Mouse (Mus musculus) neural tube, embryonic 12.5 days (tissue): ENCODE data around the gene Rbm18. TPM values are rescaled to one million over a fixed set of nuclear protein-coding genes. Genes with fewer than 3 reads are reported as not detected.

Experiments used
- ATAC-seq: fragments of 200-750 bp; cut with Nextera tagmentation; 2 replicates; pipeline ENCODE4 v1.8.0; 2017; ENCODE audit warnings: low read depth, mild to moderate bottlenecking, moderate TSS enrichment, moderate library complexity; ENCODE audit not compliant: low FRiP score
- H3K27ac ChIP-seq: fragments of 300-500 bp; sonication (generic); 2 replicates; pipeline ENCODE4 v1.5.1; 2016
- H3K27me3 ChIP-seq: fragments of 300-500 bp; sonication (generic); replicated peaks from 2 replicates; pipeline ENCODE4 v1.6.1; 2016; ENCODE audit warnings: mild to moderate bottlenecking
- H3K36me3 ChIP-seq: fragments of 300-500 bp; sonication (generic); 2 replicates; pipeline ENCODE4 v1.6.1; 2016; ENCODE audit warnings: mild to moderate bottlenecking
- H3K4me1 ChIP-seq: fragments of 300-500 bp; sonication (generic); 2 replicates; pipeline ENCODE4 v1.6.1; 2016
- H3K4me2 ChIP-seq: fragments of 300-500 bp; sonication (generic); replicated peaks from 2 replicates; pipeline ENCODE4 v1.6.1; 2016; ENCODE audit warnings: mild to moderate bottlenecking
- H3K4me3 ChIP-seq: fragments of 300-500 bp; sonication (generic); 2 replicates; pipeline ENCODE4 v1.5.1; 2016
- H3K9ac ChIP-seq: fragments of 300-500 bp; sonication (generic); 2 replicates; pipeline ENCODE4 v1.6.1; 2016; ENCODE audit warnings: mild to moderate bottlenecking
- H3K9me3 ChIP-seq: fragments of 300-500 bp; sonication (generic); 2 replicates; pipeline ENCODE4 v1.6.1; 2016; ENCODE audit warnings: mild to moderate bottlenecking
- WGBS: fragments of 180-500 bp; shearing (Covaris S2); methylation state at CpG from one replicate; pipeline ENCODE4 v1.1.7; 2016; 5-methylcytosine and 5-hydroxymethylcytosine counted together
- polyA plus RNA-seq: library from polyadenylated mRNA; unstranded; fragments of >200 nt; fragmentation: Nextera tagmentation; extraction: Ambion mirVana; gene quantifications from 2 replicates; pipeline ENCODE4 v1.2.1, GENCODE M21; 2016

Gene Rbm18
- polyA plus RNA-seq, 1 experiment from 2014 or later = 127 TPM

DNA sequence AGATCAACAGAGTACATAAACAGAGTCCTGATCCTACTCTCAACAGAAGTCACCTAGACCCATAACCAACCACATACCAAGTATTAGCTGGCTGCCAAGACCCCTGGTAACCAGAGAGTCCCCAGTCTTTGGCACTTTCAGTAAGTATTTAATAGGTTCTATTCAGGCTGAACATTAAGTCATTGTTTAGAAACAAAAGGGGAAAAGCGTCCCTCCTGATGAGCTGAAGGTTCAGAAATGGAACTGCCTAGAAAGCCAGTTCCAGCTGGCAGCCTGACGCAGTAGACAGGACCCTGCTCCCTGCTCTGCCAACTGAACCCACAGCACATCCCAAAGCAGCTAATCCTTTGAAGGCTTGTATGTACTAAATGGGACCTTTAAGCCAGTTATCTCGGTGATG, 47.4 kb downstream of the Rbm18 start:
- Histone ChIP-seq H3K9ac (no peak overlapping the region), H3K4me3 (no peak overlapping the region), H3K9me3 (no peaks in the 10 kb centered on the region), H3K4me1 (peaks cover 12% of the 10 kb centered on the region), H3K36me3 (no peaks in the 10 kb centered on the region), H3K27ac (no peak overlapping the region), H3K27me3 (peaks cover 80% of the 10 kb centered on the region), H3K4me2 (no peak overlapping the region)
- ATAC-seq = no peak
- 37% methylated on average over 3 of the region's 3 CpGs for WGBS

DNA sequence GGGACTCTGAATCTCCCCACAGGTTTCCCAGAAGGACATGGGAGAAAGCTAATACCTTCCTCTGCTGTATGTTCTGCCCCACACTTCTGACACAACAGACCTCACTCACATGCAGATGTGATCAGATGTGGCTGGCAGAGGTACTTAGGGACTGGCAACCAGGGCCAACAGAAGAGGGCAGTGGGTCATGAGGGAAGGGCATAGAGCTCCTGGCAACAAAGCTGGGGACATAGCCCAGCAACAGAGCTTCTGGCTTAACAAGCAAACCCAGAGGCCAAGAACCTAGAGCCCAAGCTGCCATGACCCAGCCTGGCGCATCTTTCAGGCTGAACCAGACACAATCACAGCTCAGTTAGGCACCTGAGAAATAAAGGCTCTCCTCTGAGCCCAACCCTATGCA, 51.5 kb downstream of the Rbm18 start:
- no peaks in the 10 kb centered on the region for H3K36me3 ChIP-seq
- no peaks in the 10 kb centered on the region for H3K9me3 ChIP-seq
- H3K4me2 ChIP-seq = no peak overlapping the region
- ATAC-seq = no peak
- H3K4me3 ChIP-seq = no peak overlapping the region
- H3K27me3 ChIP-seq = peaks cover 38% of the 10 kb centered on the region
- WGBS = 83% methylated on average over 1 of the region's 1 CpGs
- H3K9ac ChIP-seq = no peak overlapping the region
- H3K27ac ChIP-seq = no peak overlapping the region
- no peaks in the 10 kb centered on the region for H3K4me1 ChIP-seq

DNA sequence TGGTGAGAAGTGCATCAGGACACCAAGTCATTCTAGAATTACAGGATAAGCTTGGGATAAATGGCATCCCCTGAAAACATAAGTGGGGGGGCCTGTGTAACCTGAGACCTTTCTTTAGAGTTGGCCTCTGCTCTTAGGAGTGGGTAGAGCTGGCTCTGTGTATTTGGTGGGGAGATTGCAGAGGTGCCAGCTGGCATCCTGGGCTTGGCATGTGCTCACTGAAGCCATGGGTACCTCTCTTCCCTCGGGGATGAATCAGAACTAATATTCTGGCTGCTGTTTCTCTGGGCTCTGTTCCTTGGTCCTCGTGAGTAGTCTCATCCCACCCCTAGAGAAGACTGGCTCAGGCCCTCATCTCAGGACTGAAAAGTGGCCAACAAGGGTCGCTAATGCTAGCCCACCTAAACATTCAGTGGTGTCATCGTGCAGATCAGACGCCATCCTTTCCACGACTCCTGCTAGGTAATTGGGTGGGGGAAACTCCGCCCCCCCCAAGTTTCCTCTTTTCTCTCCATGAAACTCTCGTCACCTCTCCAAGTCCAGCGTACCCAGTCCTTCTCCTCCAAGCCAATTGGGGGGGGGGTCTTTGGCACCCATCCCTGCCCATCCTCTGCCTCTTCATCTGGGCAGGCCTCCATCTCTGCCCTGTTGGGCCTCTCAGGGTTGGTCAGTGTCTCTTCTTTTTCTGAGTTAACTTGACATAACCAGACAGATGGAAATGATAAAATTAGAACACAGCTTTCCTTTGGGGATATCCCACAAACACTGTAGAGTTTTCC, 53.6 kb downstream of the Rbm18 start:
- H3K27ac ChIP-seq = no peak overlapping the region
- H3K9me3 ChIP-seq = no peaks in the 10 kb centered on the region
- no peak overlapping the region for H3K4me2 ChIP-seq
- H3K36me3 ChIP-seq = no peaks in the 10 kb centered on the region
- H3K9ac ChIP-seq = no peak overlapping the region
- no peaks in the 10 kb centered on the region for H3K4me1 ChIP-seq
- peaks cover 18% of the 10 kb centered on the region for H3K27me3 ChIP-seq
- no peak overlapping the region for H3K4me3 ChIP-seq
- 77% methylated on average over 9 of the region's 9 CpGs for WGBS
- ATAC-seq = no peak

DNA sequence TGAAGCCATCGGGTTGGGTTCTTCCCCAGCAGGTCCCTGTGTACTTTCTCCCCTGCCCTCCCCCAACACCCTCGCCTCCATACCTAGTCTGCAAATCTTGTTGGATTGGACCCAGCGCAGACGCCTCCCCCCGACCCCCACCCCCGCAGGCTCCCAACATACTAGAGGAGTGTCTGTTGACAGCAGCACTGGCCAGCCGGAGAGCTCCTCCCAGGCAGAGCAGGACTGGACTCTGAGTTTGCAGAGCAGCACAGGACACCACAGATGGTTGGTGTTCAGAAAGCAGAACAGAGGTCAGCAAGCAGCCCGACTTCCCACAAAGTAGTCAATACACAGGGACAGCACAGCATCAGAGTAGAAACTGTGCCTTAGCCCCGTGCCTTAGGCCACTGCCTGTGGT, 55.1 kb downstream of the Rbm18 start:
- Histone ChIP-seq H3K4me1 (peaks cover 10% of the 10 kb centered on the region), H3K27ac (no peak overlapping the region), H3K9ac (no peak overlapping the region), H3K9me3 (no peaks in the 10 kb centered on the region), H3K27me3 (peaks cover 7% of the 10 kb centered on the region), H3K4me2 (no peak overlapping the region), H3K36me3 (no peaks in the 10 kb centered on the region), H3K4me3 (no peak overlapping the region)
- 37% methylated on average over 9 of the region's 9 CpGs for WGBS
- ATAC-seq = no peak

DNA sequence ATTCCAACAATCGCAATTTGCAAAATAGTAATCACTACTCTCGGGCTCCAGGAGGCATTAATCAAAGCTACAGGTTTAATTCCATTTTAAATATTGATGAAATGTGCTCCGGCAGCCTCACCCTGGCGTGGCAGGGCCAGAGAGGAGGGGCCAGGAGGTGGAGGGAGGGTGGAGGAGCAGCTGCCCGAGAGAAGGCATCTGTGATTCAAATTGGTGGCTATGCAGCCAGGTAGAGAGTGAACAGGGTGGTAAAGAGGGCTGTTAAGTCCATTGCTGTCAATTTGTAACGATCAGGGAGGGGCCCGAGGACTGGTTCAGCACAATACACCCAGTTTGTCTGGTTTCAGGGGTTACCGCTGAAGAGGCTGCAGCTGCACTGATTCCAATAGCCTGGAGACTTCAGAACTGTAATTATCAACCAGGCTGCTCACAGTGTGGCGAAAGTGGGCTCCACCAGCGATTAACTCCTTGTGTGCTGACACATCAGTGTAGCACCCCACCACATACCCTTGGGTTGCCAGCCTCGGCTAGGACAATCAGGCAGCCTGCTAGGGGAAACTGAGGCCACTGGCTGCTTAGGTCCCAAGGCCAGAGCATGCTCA, 59.3 kb downstream of the Rbm18 start:
- Histone ChIP-seq H3K36me3 (no peaks in the 10 kb centered on the region), H3K4me3 (0 out of 2 replicates have a peak overlapping the region, but pooled peaks have one; percentile 1), H3K4me1 (peaks cover 10% of the 10 kb centered on the region), H3K9ac (no peak overlapping the region; the same call in 1 of the 2 replicates), H3K27me3 (peaks cover 3% of the 10 kb centered on the region; the same call in 1 of the 2 replicates), H3K27ac (no peak overlapping the region), H3K9me3 (no peaks in the 10 kb centered on the region), H3K4me2 (peak overlapping the region; percentile 40)
- WGBS = 8% methylated on average over 11 of the region's 11 CpGs
- peak; percentile 57; the same call in 1 of the 2 replicates for ATAC-seq

DNA sequence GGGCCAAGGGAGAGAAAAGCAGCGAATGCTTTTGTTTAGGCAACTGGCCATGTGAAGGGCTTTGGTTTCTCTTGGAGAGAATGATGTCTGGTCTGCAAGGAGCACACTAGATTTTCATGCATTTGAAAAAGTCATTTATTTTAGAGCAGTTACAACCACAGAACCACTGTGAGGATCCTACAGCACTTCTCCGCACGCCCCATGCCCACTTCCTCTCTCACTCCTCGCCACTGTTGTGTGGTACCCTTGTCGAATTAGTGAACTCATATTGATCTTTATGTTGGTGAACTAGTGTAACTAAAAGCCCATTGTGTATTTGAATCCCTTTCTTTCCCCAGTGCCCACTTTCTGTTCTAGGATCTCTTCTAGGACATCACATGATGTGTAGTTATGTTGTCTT, 61.4 kb downstream of the Rbm18 start:
- no peaks in the 10 kb centered on the region for H3K36me3 ChIP-seq
- H3K4me2 ChIP-seq = no peak overlapping the region
- H3K4me1 ChIP-seq = peaks cover 10% of the 10 kb centered on the region
- no peak overlapping the region for H3K9ac ChIP-seq
- no peak overlapping the region for H3K27ac ChIP-seq
- no peaks in the 10 kb centered on the region for H3K9me3 ChIP-seq
- WGBS = 88% methylated on average over 5 of the region's 5 CpGs
- peaks cover 3% of the 10 kb centered on the region; the same call in 1 of the 2 replicates for H3K27me3 ChIP-seq
- no peak overlapping the region for H3K4me3 ChIP-seq
- ATAC-seq = no peak

DNA sequence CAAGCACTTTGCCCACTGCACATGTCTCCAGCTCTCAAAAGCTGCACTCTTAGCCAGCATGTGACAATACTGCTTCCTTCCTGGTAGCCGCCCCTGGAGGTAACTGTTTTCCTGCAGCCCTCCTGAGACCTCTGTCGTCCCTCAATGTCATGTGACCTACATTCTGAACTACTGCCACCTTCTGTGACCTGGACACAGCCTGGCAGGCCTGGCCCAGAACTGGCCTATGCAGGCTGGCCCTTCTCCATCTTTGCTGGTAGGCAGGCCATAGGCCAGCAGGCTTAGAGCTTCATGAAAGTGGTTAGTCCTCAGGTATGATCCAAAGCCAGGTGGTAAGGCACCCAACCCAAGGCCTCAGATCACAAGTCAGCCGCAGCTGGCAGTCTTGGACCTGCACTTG, 62.8 kb downstream of the Rbm18 start:
- Histone ChIP-seq H3K36me3 (no peaks in the 10 kb centered on the region), H3K4me3 (no peak overlapping the region), H3K9me3 (no peaks in the 10 kb centered on the region), H3K4me1 (peaks cover 10% of the 10 kb centered on the region), H3K27me3 (0 out of 2 replicates have a peak, but pooled peaks cover 3% of the 10 kb centered on the region), H3K9ac (no peak overlapping the region), H3K4me2 (no peak overlapping the region), H3K27ac (no peak overlapping the region)
- no peak for ATAC-seq
- 63% methylated on average over 3 of the region's 3 CpGs for WGBS

DNA sequence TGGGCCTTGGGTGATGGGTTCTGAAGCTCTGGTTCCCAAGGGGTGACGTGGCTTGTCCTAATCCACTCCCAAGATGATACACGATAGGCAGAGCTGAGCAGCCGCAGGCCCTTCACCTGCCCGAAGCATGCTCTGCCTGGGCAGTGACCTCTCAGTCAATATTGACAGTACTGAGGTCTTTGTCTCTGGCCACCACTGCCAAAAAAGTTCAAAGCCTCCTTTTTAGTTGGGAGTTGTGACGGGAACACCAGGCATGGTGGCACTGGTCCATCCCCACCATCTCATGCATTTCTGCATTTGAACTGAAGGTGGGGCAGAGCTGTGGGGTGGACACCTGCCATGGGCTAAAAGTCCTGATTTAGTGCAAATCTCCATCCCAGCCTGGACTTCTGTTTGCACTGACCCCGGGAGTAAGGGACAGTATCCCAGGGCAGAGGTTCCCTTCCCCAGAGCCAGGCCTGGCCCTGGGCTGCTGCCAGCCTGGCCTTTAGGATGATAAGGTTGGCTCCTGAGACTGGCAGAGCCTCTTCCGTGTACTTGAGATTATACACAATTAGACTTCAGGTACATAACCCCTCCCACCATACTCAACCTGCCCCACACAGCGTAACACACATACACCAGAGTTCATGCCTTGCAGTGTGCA, 64.8 kb downstream of the Rbm18 start:
- H3K9ac ChIP-seq = no peak overlapping the region
- no peaks in the 10 kb centered on the region for H3K9me3 ChIP-seq
- no peak overlapping the region for H3K4me3 ChIP-seq
- no peaks in the 10 kb centered on the region for H3K27me3 ChIP-seq
- H3K27ac ChIP-seq = no peak overlapping the region
- H3K4me2 ChIP-seq = no peak overlapping the region
- no peaks in the 10 kb centered on the region for H3K4me1 ChIP-seq
- no peak for ATAC-seq
- 85% methylated on average over 8 of the region's 8 CpGs for WGBS
- no peaks in the 10 kb centered on the region for H3K36me3 ChIP-seq

DNA sequence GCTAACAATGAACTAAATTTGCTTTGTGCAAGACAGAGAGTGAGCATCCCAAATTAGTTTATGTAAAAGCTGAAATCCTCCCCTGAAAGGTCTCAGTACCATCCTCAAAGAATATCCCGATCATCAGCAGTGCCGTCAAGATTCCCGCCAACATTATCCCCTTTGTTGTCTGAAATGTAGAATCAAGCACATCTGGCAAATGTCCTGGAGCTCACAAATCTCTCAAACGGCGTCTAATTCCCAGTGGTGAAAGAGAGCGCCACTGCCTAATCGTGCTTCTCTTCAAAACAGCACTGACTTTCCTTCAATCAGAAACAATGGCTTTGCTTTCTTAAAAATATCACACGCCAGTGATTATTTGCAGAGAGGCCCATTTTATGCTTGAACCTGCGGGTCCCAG, 69.4 kb downstream of the Rbm18 start:
- no peaks in the 10 kb centered on the region for H3K9me3 ChIP-seq
- no peaks in the 10 kb centered on the region for H3K4me1 ChIP-seq
- no peak overlapping the region for H3K27ac ChIP-seq
- no peak for ATAC-seq
- no peaks in the 10 kb centered on the region for H3K27me3 ChIP-seq
- H3K36me3 ChIP-seq = no peaks in the 10 kb centered on the region
- no peak overlapping the region for H3K9ac ChIP-seq
- WGBS = 48% methylated on average over 9 of the region's 9 CpGs
- no peak overlapping the region for H3K4me2 ChIP-seq
- no peak overlapping the region for H3K4me3 ChIP-seq

Other genes starting within 250 kb of the Rbm18 start
- 5.4 and 6.0 TPM in 2 replicates for gene Ttll11, start 156.9 kb downstream of the Rbm18 start, polyA plus RNA-seq
- 202 and 212 TPM in 2 replicates for gene Ndufa8, start 87.4 kb downstream of the Rbm18 start, polyA plus RNA-seq
- 0.48 and 0.50 TPM in 2 replicates for gene Morn5, start 87.3 kb downstream of the Rbm18 start, polyA plus RNA-seq
- 1.2 and 1.4 TPM in 2 replicates for gene Lhx6, start 31.4 kb downstream of the Rbm18 start, polyA plus RNA-seq
- gene Mrrf, start 384 bp downstream of the Rbm18 start, polyA plus RNA-seq = 23.1 and 23.8 TPM in 2 replicates
- gene Ptgs1, start 93.7 kb upstream of the Rbm18 start, polyA plus RNA-seq = 6.0 and 6.9 TPM in 2 replicates
- not detected in 2 replicates for gene Olfr338, start 236.7 kb upstream of the Rbm18 start, polyA plus RNA-seq